Mouse (Mus musculus): Measurements from ENCODE around the gene Arid1b. TPM values are rescaled to one million over a fixed set of nuclear protein-coding genes. Genes with fewer than 3 reads are reported as not detected.

Gene Arid1b
- 13.4 TPM for polyA plus RNA-seq (2014; fragmentation: Illumina TruSeq; extraction: RNeasy Lipid Tissue Mini Kit (QIAGEN cat#74804); ENCODE audit: low read depth, low replicate concordance)

DNA sequence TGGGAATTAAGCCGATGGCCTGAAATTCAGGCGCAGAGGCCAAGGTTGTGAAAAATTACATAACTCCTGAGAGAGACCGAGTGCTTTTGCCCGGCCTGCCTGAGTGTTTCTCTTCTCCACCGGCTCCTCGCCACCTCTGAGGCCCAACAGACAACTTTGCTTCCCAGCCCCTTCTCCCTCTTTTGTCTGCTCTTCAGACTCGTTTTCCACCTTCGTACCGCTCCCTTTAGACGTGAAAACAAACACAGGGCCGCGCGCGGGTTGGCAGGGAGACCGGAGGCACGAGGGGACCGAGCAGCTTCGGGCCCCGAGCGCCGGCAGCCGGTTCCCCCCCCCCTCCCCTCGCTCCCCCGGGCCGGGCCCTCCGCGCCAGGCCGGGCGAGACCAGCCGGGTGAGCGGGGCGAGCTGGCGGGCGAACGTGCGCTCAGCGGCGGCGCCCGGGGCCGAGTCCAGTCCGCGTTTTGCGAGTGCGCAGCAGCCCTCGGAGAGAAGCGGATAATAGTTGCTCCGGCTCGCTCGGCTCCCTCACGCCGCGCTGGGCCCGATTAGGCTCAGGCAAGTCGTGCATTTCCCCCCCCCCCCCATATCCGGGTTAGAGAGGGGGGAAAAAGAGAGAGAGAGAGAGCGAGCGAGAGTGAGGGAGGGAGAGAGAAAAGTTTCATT lies at the start of gene Arid1b:
TSS of gene Arid1b (plus strand) at position 493 of the 664 bp plus-strand sequence.

